Mouse (Mus musculus): Measurements from ENCODE around the gene Olfr521.
"Not testable (repeated sequence)": the region's sequence is repeated elsewhere in the genome, so short reads cannot be mapped to it uniquely, and the experiment has no call there.

The Olfr521 gene

DNA sequence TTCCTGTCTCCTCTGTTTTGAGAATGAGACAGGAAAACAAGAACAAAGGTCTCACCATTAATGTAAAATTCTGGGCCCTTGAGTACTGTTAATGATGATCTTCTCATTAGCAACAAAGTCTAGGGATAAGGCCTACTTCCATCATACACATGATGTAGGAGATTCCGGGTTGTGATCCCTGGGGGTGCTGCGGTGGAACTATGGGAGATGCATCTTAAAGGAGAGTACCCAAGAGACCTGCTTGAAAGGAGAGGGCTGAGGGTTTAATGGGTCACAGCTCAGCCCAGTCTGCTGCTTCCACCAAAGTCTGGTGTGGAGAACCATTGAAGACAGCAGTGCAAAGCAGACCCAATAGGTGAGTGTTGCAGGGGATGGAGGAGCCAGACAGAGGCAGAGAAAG, at the start of gene Olfr521:
Olfr521 (plus strand) TSS at position 301 of the 400 bp plus-strand sequence.
- no peak for DNase-seq (ENCODE audit: low read depth, low spot score)

GRCm38 (mm10) chr7:99716536-99716935, 46.8 kb upstream of the Olfr521 start:
- no peak for DNase-seq (ENCODE audit: low read depth, low spot score)

DNA sequence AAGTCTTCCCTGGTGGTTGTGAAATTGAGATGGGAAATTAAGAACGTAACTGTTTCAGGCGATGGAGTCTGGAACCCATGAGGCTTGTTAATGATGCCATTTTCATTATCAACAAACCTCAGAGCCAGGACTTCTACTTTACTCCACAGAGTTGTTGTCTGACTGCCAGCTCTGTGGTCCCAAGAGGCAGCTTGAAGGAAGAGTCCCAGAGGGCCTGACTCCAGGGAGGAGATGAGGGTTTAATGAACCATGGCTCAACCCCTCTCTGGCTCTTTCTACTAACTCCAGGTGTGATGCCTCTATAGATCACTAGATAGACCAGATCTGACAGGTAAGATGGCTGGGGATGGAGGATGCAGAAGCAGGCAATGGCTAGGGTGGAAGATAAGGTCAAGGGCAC, 33.3 kb upstream of the Olfr521 start, which contains the start of gene Olfr520:
Olfr520 (plus strand) TSS at position 301 of the 400 bp plus-strand sequence.
- no peak for DNase-seq (ENCODE audit: low read depth, low spot score)

- no peak for DNase-seq (ENCODE audit: low read depth, low spot score)
Observed at GRCm38 (mm10) chr7:99734612-99735011, 28.7 kb upstream of the Olfr521 start.

GRCm38 (mm10) chr7:99735491-99735890, 27.8 kb upstream of the Olfr521 start:
- not testable (repeated sequence) for DNase-seq (ENCODE audit: low read depth, low spot score)

GRCm38 (mm10) chr7:99739276-99739675, 24.0 kb upstream of the Olfr521 start:
- DNase-seq (ENCODE audit: low read depth, low spot score): no peak

GRCm38 (mm10) chr7:99781385-99781784, 18.1 kb downstream of the Olfr521 start:
- DNase-seq (ENCODE audit: low read depth, low spot score): no peak

GRCm38 (mm10) chr7:99781916-99782315, 18.6 kb downstream of the Olfr521 start:
- DNase-seq (ENCODE audit: low read depth, low spot score): no peak

DNA sequence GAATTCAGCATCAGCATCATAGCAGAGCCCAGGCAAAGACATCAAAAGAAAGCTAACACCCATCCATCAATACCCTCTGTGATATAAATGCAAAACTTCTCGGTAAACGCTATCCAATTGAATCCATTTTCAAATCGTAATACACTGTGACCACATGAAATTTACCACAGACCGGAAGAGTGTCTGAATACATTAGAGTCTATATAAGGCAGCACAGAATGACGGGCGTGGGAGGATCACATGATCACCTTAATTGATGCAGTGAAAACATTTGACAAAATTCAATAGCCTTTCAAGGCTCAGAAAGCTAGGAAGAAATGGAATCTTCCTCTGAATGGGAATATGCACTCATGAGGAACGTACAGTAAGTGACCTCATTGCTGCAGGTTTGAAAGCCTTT, 20.1 kb downstream of the Olfr521 start:
- no peak for DNase-seq (ENCODE audit: low read depth, low spot score)

DNA sequence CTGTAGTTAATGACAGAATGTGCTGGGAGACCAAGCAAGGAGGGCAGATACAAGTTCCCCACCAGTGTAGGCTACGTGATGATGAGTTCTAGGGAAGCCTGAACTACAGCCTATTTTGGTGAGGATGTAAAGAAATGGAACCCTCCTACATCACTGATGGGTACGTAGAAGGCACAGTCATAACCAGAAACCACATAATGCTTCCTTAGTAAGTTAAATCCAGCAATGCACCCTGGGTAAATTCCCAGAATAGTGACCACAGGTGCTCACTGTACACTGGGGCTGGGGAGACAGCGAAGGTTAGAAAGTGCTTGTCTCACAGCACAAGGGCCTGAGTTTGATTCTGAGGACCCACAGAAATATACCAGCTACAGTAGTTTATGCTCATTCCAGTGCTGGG, 22.2 kb downstream of the Olfr521 start:
- no peak for DNase-seq (ENCODE audit: low read depth, low spot score)

- no peak for DNase-seq (ENCODE audit: low read depth, low spot score)
Observed at GRCm38 (mm10) chr7:99786774-99787173, 23.5 kb downstream of the Olfr521 start.

DNA sequence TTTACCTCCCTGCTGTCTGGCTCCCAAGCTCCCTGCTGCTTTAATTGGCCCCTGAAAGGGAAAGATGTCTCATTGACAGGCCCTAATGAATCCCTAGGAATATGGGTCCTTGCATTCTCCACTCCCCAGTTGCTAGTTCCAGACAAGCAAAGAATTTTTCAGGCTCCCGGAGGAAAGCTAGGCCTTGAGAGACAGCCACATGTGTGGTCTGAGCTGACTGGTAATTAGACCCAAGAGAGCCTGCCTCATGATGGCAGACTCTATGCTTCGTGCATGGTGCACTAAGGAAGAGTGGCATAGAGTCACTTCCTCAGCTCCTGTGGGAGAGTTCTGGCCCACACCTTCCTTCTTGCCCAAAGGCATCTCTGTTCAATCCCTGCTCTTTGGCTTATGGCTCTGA, 24.6 kb downstream of the Olfr521 start:
- DNase-seq (ENCODE audit: low read depth, low spot score): no peak

DNA sequence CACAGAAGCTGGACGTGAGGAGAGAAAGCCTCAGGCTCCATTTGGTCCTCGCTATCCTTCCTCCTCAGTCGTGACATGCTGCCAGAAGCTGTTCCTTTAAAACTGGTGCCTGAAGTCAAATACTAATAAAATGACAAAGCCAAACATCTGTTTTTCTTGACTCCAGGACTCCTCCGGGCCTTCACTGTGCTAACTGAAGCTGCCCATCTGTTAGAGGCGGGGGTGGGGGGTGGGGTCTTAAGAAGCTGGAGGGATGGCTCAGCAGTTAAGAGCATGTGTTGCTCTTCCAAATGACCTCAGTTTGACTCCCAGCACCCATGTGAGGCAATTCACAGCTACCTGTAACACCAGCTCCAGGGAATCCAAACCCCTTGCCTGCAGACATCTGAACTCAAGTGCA, 25.3 kb downstream of the Olfr521 start:
- DNase-seq (ENCODE audit: low read depth, low spot score): peak; percentile 36

GRCm38 (mm10) chr7:99790816-99791215, 27.5 kb downstream of the Olfr521 start:
- no peak for DNase-seq (ENCODE audit: low read depth, low spot score)

GRCm38 (mm10) chr7:99794096-99794495, 30.8 kb downstream of the Olfr521 start:
- no peak for DNase-seq (ENCODE audit: low read depth, low spot score)

DNA sequence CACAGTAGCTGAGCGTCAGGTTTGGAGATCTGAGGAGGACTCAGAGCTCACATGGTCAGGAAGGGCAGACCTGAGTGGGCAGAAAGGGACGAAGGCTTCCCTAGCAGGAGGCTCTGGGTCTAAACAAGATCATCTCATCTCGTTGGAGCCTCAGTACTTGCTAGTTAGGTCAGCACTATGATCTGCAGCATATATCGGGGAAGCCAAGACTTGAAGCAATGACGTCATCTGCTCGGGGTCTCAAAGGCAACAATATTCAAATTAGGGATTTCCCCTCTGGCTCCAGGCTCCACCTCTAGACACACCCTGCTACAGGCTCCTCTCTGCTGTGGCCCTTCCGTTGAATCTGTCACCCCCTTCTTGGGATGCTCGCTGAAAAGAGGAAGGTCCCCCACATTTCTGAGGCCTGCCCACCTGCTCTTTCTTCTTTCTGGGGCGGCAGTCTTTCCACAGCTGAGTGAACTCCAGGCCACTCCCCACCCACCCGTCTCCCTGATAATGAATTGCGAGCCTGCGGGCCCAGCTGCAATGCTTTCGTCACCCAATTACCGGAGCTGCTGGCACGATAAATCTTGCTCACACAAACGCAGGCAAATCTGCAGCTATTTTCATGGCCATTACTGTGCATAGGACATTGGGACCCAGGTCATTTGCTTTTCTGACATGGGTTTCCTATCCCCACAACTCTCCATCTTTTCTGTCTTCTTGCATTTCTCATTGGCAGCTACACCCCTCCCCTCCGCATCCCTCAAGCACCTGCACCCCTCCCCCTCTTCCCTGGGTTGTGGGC, 32.1 kb downstream of the Olfr521 start:
- peak; percentile 77 for DNase-seq (ENCODE audit: low read depth, low spot score)

DNA sequence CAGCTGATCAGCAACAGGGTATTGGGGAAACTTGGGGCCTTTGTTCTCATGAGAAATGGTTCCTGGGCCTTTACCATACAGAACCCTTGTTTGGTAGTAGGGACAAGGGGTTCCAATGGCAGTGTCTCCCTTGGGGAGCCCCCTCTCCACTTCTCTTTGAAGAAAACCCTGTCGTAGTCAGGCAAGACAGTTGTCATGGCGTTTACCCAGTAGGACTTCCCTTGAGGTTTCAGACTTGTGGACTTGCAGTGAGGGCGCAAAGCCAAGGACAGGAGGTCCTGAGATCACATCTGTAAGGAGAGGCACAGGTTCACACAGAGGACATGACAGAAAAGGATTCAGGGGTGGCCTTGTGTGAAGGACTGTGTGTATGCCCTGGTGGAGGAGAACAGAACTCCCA, 33.2 kb downstream of the Olfr521 start:
- no peak for DNase-seq (ENCODE audit: low read depth, low spot score)

GRCm38 (mm10) chr7:99797261-99797660, 34.0 kb downstream of the Olfr521 start:
- DNase-seq (ENCODE audit: low read depth, low spot score): no peak

- DNase-seq (ENCODE audit: low read depth, low spot score): peak; percentile 89
Observed at GRCm38 (mm10) chr7:99797911-99798647, 34.8 kb downstream of the Olfr521 start.

- DNase-seq (ENCODE audit: low read depth, low spot score): no peak
Observed at GRCm38 (mm10) chr7:99799118-99799517, 35.8 kb downstream of the Olfr521 start.

DNA sequence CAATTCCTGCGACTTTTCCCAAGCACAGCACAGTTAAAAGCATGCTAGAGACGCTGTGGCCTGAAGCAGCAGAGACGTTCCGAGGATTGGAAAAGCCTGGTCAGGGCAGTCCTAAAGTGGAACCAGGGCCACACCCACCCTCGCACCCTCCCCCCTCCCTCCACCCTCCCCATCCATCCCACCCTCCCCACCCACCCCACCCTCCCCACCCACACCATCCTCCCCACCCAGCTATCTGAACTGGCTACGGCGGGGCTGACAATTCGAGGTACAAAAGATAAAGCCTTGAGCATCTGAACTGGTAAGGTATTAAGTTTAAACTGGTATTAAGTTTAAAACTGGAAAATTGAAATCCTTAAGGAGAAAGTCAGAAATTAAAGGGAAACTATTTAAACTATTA, 40.2 kb downstream of the Olfr521 start:
- no peak for DNase-seq (ENCODE audit: low read depth, low spot score)

DNA sequence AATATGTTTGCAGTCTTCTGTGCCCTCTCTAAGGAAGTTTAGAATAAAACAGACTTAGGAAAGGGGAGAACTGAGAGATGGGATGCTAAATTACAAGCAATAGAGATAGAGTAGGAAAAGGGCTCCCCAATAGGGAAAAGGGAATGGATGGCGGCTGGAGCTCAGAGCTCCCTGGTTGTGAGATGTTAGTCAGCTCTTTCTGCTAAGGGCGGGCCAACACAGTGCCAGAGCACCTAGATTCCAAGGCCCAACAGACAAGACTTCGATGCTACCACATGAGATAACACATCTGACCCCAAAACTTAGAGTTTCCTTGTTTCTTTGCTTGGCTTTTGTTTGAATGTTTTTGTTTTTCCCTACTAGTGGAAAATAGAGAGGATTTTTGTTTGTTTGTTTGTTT, 40.7 kb downstream of the Olfr521 start:
- not testable (repeated sequence) for DNase-seq (ENCODE audit: low read depth, low spot score)

- DNase-seq (ENCODE audit: low read depth, low spot score): no peak
Observed at GRCm38 (mm10) chr7:99805340-99805739, 42.0 kb downstream of the Olfr521 start.
